Comparison of ENCODE assay signal across 8 mouse cellular contexts in the genomic region with DNA sequence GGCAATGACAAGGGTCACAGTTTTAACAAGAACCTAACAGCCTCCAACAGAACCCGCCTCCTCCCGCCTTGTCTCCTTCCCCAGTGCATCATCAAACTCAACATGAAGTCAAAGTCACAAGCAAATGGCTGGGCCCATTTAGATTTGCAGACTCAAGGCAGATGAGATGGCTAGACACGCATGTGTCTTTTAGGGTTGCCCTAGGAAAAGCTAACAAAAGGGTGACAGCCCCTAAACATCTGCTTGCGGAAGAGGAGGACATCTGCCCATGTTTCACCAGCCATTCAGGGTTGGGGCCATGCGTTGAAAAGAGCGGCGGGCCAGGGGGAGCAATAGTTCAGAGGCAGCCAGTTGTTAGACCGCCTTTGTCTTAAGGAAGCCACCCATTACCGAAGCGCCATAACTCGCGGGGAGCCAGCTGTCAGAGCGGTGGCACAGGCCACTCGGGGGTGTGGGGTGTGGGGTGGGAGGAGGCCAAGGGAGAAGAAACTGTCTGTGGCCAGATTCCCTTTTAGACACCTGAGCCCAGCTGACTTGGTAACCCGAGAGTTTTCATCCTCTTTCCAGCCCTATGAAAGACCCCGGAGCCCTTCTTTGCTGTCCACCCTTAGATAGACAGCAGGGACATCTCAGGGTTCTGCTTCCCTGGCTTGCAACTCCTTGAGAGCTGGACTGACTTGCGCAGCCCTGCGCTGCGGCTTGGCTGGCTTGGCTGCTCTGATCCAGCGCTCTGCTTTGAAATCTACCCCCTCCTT. TPM values are rescaled to one million over a fixed set of nuclear protein-coding genes. Genes with fewer than 3 reads are reported as not detected.
DNase-seq lines count a peak whose midpoint lies in the region; ATAC-seq and TF ChIP-seq lines count a peak whose summit lies in the region.

No protein-coding gene starts in this region.

- H3K4me3 ChIP-seq in kidney, embryonic 16.5 days (ENCODE audit: low read length), result peak overlapping the region; percentile 68
- H3K4me3 ChIP-seq in embryonic facial prominence, embryonic 10.5 days, result peak overlapping the region; percentile 65
- H3K4me3 ChIP-seq in hindbrain, postnatal 0 days (ENCODE audit: low read length), result peak overlapping the region; percentile 83
- H3K4me3 ChIP-seq in neural tube, embryonic 12.5 days, result peak overlapping the region; percentile 70

- 14% methylated on average over 20 of the region's 20 CpGs for WGBS in kidney, embryonic 16.5 days
- 15% methylated on average over 20 of the region's 20 CpGs for WGBS in embryonic facial prominence, embryonic 10.5 days
- WGBS in hindbrain, postnatal 0 days, result 9% methylated on average over 20 of the region's 20 CpGs
- WGBS in neural tube, embryonic 12.5 days, result 5% methylated on average over 20 of the region's 20 CpGs

- peak; percentile 86 for ATAC-seq in kidney, embryonic 16.5 days (ENCODE audit: low FRiP score, low TSS enrichment)
- peak; percentile 18; the same call in 1 of the 2 replicates for ATAC-seq in hindbrain, postnatal 0 days
- peak; percentile 51 for ATAC-seq in neural tube, embryonic 12.5 days (ENCODE audit: low FRiP score, low read depth)
- no peak for ATAC-seq in activated CD4-positive, CD25-positive, alpha-beta regulatory T cell, adult 4 months

- DNase-seq in kidney, adult 9 months, result no peak
- no peak for DNase-seq in embryonic facial prominence, embryonic 10.5 days (ENCODE audit: low spot score)
- DNase-seq in hindbrain, postnatal 0 days (ENCODE audit: low spot score), result no peak
- no peak for DNase-seq in adrenal gland, adult 2 months
- DNase-seq in kidney, adult 8-10 months, result no peak

- peaks cover 28% of the 10 kb centered on the region for H3K27me3 ChIP-seq in kidney, embryonic 16.5 days (ENCODE audit: insufficient read depth, low read length)
- peaks cover 77% of the 10 kb centered on the region for H3K27me3 ChIP-seq in embryonic facial prominence, embryonic 10.5 days (replicated peaks; ENCODE audit: low read depth, poor library complexity, severe bottlenecking)
- no peaks in the 10 kb centered on the region for H3K27me3 ChIP-seq in hindbrain, postnatal 0 days (ENCODE audit: insufficient read depth, low read length)
- H3K27me3 ChIP-seq in neural tube, embryonic 12.5 days (replicated peaks), result peaks cover 16% of the 10 kb centered on the region

- no peak overlapping the region; the same call in 1 of the 2 replicates for H3K9ac ChIP-seq in kidney, embryonic 16.5 days (replicated peaks; ENCODE audit: low read length)
- H3K9ac ChIP-seq in hindbrain, postnatal 0 days (replicated peaks; ENCODE audit: low read length), result peak overlapping the region; percentile 91
- peak overlapping the region; percentile 85 for H3K9ac ChIP-seq in neural tube, embryonic 12.5 days

- peak overlapping the region; percentile 85 for H3K27ac ChIP-seq in kidney, embryonic 16.5 days (ENCODE audit: low read length)
- peak overlapping the region; percentile 30; the same call in 1 of the 2 replicates for H3K27ac ChIP-seq in embryonic facial prominence, embryonic 10.5 days (replicated peaks)
- peak overlapping the region; percentile 97 for H3K27ac ChIP-seq in hindbrain, postnatal 0 days
- H3K27ac ChIP-seq in neural tube, embryonic 12.5 days, result peak overlapping the region; percentile 74

- peaks cover 19% of the 10 kb centered on the region for H3K4me1 ChIP-seq in kidney, embryonic 16.5 days (ENCODE audit: insufficient read depth, low read length)
- H3K4me1 ChIP-seq in embryonic facial prominence, embryonic 10.5 days, result peaks cover 35% of the 10 kb centered on the region
- peaks cover 16% of the 10 kb centered on the region for H3K4me1 ChIP-seq in hindbrain, postnatal 0 days (ENCODE audit: insufficient read depth, low read length)
- H3K4me1 ChIP-seq in neural tube, embryonic 12.5 days, result peaks cover 35% of the 10 kb centered on the region

- H3K9me3 ChIP-seq in kidney, embryonic 16.5 days (ENCODE audit: low read length), result no peaks in the 10 kb centered on the region
- no peaks in the 10 kb centered on the region for H3K9me3 ChIP-seq in embryonic facial prominence, embryonic 10.5 days
- no peaks in the 10 kb centered on the region for H3K9me3 ChIP-seq in hindbrain, postnatal 0 days (ENCODE audit: low read length)
- H3K9me3 ChIP-seq in neural tube, embryonic 12.5 days, result no peaks in the 10 kb centered on the region

- 0 out of 2 replicates have a peak, but pooled peaks cover 4% of the 10 kb centered on the region for H3K36me3 ChIP-seq in kidney, embryonic 16.5 days (ENCODE audit: insufficient read depth, low read length)
- no peaks in the 10 kb centered on the region for H3K36me3 ChIP-seq in embryonic facial prominence, embryonic 10.5 days (replicated peaks)
- no peaks in the 10 kb centered on the region for H3K36me3 ChIP-seq in hindbrain, postnatal 0 days (ENCODE audit: insufficient read depth, low read length)
- no peaks in the 10 kb centered on the region for H3K36me3 ChIP-seq in neural tube, embryonic 12.5 days

- H3K4me2 ChIP-seq in kidney, embryonic 16.5 days (replicated peaks; ENCODE audit: low read depth, low read length), result peak overlapping the region; percentile 97
- H3K4me2 ChIP-seq in hindbrain, postnatal 0 days (ENCODE audit: low read depth, low read length), result peak overlapping the region; percentile 90
- peak overlapping the region; percentile 89 for H3K4me2 ChIP-seq in neural tube, embryonic 12.5 days (replicated peaks)

- TF ChIP-seq CTCF in hindbrain, postnatal 0 days (IDR thresholded peaks at IDR 0.05; ENCODE audit: low read depth), result no peak

RNA-seq across cellular contexts. Expression of a gene that starts 0.5 kb away (rescaled TPM):
- 47.1 and 56.8 TPM in 2 replicates for polyA plus RNA-seq in kidney, embryonic 16.5 days (2015; fragmentation: Nextera tagmentation; extraction: Ambion mirVana)
- polyA plus RNA-seq in embryonic facial prominence, embryonic 10.5 days (2016; fragmentation: Nextera tagmentation; extraction: Ambion mirVana), result 8.6 and 8.9 TPM in 2 replicates
- total RNA-seq in hindbrain, postnatal 0 days (2014; rRNA removed), result 283 and 297 TPM in 2 replicates
- 98.0 and 106 TPM in 2 replicates for polyA plus RNA-seq in hindbrain, postnatal 0 days (2015; fragmentation: Nextera tagmentation; extraction: Ambion mirVana)
- polyA plus RNA-seq in neural tube, embryonic 12.5 days (2016; fragmentation: Nextera tagmentation; extraction: Ambion mirVana), result 68.8 and 74.6 TPM in 2 replicates
- 10 to 100 TPM; 34.8 to 59.0 TPM for total RNA-seq in adrenal gland, adult 2 months (2021)
- 21.8 and 22.9 TPM in 2 replicates for polyA plus RNA-seq in adrenal gland, adult 2 months (2012; rRNA removed)
- polyA plus RNA-seq in activated CD4-positive, CD25-positive, alpha-beta regulatory T cell, adult 4 months (2017; shearing (Covaris generic)), result 1 to 10 TPM; 3.9 to 5.3 TPM

Comparison
In these comparisons a context has a peak if more than half of its experiments do, and no peak if none do; other contexts are left out.
1. H3K27ac ChIP-seq: peak in every context shown above with its lines; median percentile 97 in hindbrain, postnatal 0 days; 85 in kidney, embryonic 16.5 days; 74 in neural tube, embryonic 12.5 days; 30 in embryonic facial prominence, embryonic 10.5 days.